Mouse (Mus musculus): ENCODE data around the gene Pik3r2. TPM values are rescaled to one million over a fixed set of nuclear protein-coding genes. Genes with fewer than 3 reads are reported as not detected.
A peak's percentile ranks its signal among the peaks of the same experiment; 100 is the strongest.

Gene Pik3r2
- polyA plus RNA-seq, 1 experiment: 51.5 TPM

- Histone ChIP-seq H3K9me3 (no peaks in the 10 kb centered on the region), H3K4me1 (peaks cover 96% of the 10 kb centered on the region), H3K4me3 (replicated peaks) (peak overlapping the region; percentile 83), H3K36me3 (replicated peaks; ENCODE audit: low read length) (peaks cover 60% of the 10 kb centered on the region), H3K27me3 (replicated peaks) (no peaks in the 10 kb centered on the region)
- TF ChIP-seq FLI1 (IDR thresholded peaks at IDR 0.05; ENCODE audit: low read length): no peak
- TF ChIP-seq GATA1 (IDR thresholded peaks at IDR 0.05; ENCODE audit: borderline replicate concordance, low read length): no peak
These were observed 35.5 kb upstream of the Pik3r2 start for GRCm38 (mm10) chr8:70812055-70812454.

- Histone ChIP-seq H3K27me3 (replicated peaks) (no peaks in the 10 kb centered on the region), H3K4me3 (replicated peaks) (peak overlapping the region; percentile 88), H3K9me3 (no peaks in the 10 kb centered on the region), H3K36me3 (replicated peaks; ENCODE audit: low read length) (peaks cover 52% of the 10 kb centered on the region), H3K4me1 (peaks cover 96% of the 10 kb centered on the region)
- TF ChIP-seq FLI1 (IDR thresholded peaks at IDR 0.05; ENCODE audit: low read length): peak; percentile 55; the same call in 1 of the 2 replicates
- no peak for TF ChIP-seq GATA1 (IDR thresholded peaks at IDR 0.05; ENCODE audit: borderline replicate concordance, low read length)
These were observed 34.6 kb upstream of the Pik3r2 start for GRCm38 (mm10) chr8:70810962-70811680.

GRCm38 (mm10) chr8:70808955-70809701 is 32.6 kb upstream of the Pik3r2 start:
- peaks cover 89% of the 10 kb centered on the region for H3K4me1 ChIP-seq
- TF ChIP-seq GATA1 (IDR thresholded peaks at IDR 0.05; ENCODE audit: borderline replicate concordance, low read length) (no peak), FLI1 (IDR thresholded peaks at IDR 0.05; ENCODE audit: low read length) (no peak)
- H3K9me3 ChIP-seq: no peaks in the 10 kb centered on the region
- H3K36me3 ChIP-seq (replicated peaks; ENCODE audit: low read length): peaks cover 35% of the 10 kb centered on the region
- no peaks in the 10 kb centered on the region for H3K27me3 ChIP-seq (replicated peaks)
- H3K4me3 ChIP-seq (replicated peaks): peak overlapping the region; percentile 80

GRCm38 (mm10) chr8:70808239-70808638 is 31.7 kb upstream of the Pik3r2 start, which contains the start of gene Il12rb1:
Gene Il12rb1 (plus strand): TSS chr8:70808449.
- Histone ChIP-seq H3K27me3 (replicated peaks) (no peaks in the 10 kb centered on the region), H3K4me1 (peaks cover 85% of the 10 kb centered on the region), H3K9me3 (no peaks in the 10 kb centered on the region), H3K36me3 (replicated peaks; ENCODE audit: low read length) (peaks cover 30% of the 10 kb centered on the region), H3K4me3 (replicated peaks) (peak within 1 kb of the TSS; percentile 87)
- TF ChIP-seq FLI1 (IDR thresholded peaks at IDR 0.05; ENCODE audit: low read length) (no peak), GATA1 (IDR thresholded peaks at IDR 0.05; ENCODE audit: borderline replicate concordance, low read length) (no peak)

GRCm38 (mm10) chr8:70807304-70807703 is 30.8 kb upstream of the Pik3r2 start:
- Histone ChIP-seq H3K4me1 (peaks cover 85% of the 10 kb centered on the region), H3K27me3 (replicated peaks) (no peaks in the 10 kb centered on the region), H3K9me3 (no peaks in the 10 kb centered on the region), H3K4me3 (replicated peaks) (peak overlapping the region; percentile 87), H3K36me3 (replicated peaks; ENCODE audit: low read length) (peaks cover 28% of the 10 kb centered on the region)
- TF ChIP-seq GATA1 (IDR thresholded peaks at IDR 0.05; ENCODE audit: borderline replicate concordance, low read length): no peak
- no peak for TF ChIP-seq FLI1 (IDR thresholded peaks at IDR 0.05; ENCODE audit: low read length)

- Histone ChIP-seq H3K27me3 (replicated peaks) (no peaks in the 10 kb centered on the region), H3K36me3 (replicated peaks; ENCODE audit: low read length) (peaks cover 33% of the 10 kb centered on the region), H3K4me1 (peaks cover 86% of the 10 kb centered on the region), H3K4me3 (replicated peaks) (peak overlapping the region; percentile 87), H3K9me3 (no peaks in the 10 kb centered on the region)
- peak; percentile 76; the same call in 1 of the 2 replicates for TF ChIP-seq FLI1 (IDR thresholded peaks at IDR 0.05; ENCODE audit: low read length)
- no peak for TF ChIP-seq GATA1 (IDR thresholded peaks at IDR 0.05; ENCODE audit: borderline replicate concordance, low read length)
These were observed 30.0 kb upstream of the Pik3r2 start for GRCm38 (mm10) chr8:70806541-70806940.

GRCm38 (mm10) chr8:70804481-70805206 is 28.1 kb upstream of the Pik3r2 start, which contains the start of gene Mast3:
Gene Mast3 (minus strand): TSS chr8:70805054.
- H3K4me1 ChIP-seq: peaks cover 86% of the 10 kb centered on the region
- peaks cover 39% of the 10 kb centered on the region for H3K36me3 ChIP-seq (replicated peaks; ENCODE audit: low read length)
- TF ChIP-seq GATA1 (IDR thresholded peaks at IDR 0.05; ENCODE audit: borderline replicate concordance, low read length): no peak
- TF ChIP-seq FLI1 (IDR thresholded peaks at IDR 0.05; ENCODE audit: low read length): no peak
- H3K27me3 ChIP-seq (replicated peaks): no peaks in the 10 kb centered on the region
- no peaks in the 10 kb centered on the region for H3K9me3 ChIP-seq
- peak within 1 kb of the TSS; percentile 100 for H3K4me3 ChIP-seq (replicated peaks)

GRCm38 (mm10) chr8:70803761-70804480 is 27.4 kb upstream of the Pik3r2 start:
- TF ChIP-seq FLI1 (IDR thresholded peaks at IDR 0.05; ENCODE audit: low read length): no peak
- no peak for TF ChIP-seq GATA1 (IDR thresholded peaks at IDR 0.05; ENCODE audit: borderline replicate concordance, low read length)
- peak overlapping the region; percentile 100 for H3K4me3 ChIP-seq (replicated peaks)
- H3K27me3 ChIP-seq (replicated peaks): no peaks in the 10 kb centered on the region
- H3K4me1 ChIP-seq: peaks cover 86% of the 10 kb centered on the region
- no peaks in the 10 kb centered on the region for H3K9me3 ChIP-seq
- peaks cover 42% of the 10 kb centered on the region for H3K36me3 ChIP-seq (replicated peaks; ENCODE audit: low read length)
